Mouse (Mus musculus) liver, embryonic 14.5 days (tissue): Measurements from ENCODE around the gene Ptpra. TPM values are rescaled to one million over a fixed set of nuclear protein-coding genes. Genes with fewer than 3 reads are reported as not detected.

Experiments used
- ATAC-seq: fragments of 200-750 bp; cut with Nextera tagmentation; 2 replicates; pipeline ENCODE4 v1.8.0; 2017; ENCODE audit warnings: moderate number of reproducible peaks, mild to moderate bottlenecking, moderate library complexity; ENCODE audit not compliant: insufficient read depth
- DNase-seq, 3 experiments: peaks; one replicate each; pipeline ENCODE4 v3.0.0-alpha.2; 2012 to 2013; ENCODE audit warnings: low read depth in 3 of 3, low spot score in 3 of 3
- H3K27ac ChIP-seq: fragments of 300-500 bp; sonication (generic); 2 replicates; pipeline ENCODE4 v1.5.1; 2014; ENCODE audit warnings: moderate library complexity, mild to moderate bottlenecking, control low read depth, inconsistent platforms
- H3K27me3 ChIP-seq: fragments of 300-500 bp; sonication (generic); 2 replicates; pipeline ENCODE4 v1.6.1; 2014; ENCODE audit warnings: mild to moderate bottlenecking, low read length, moderate library complexity; ENCODE audit not compliant: control insufficient read depth, insufficient read depth
- H3K36me3 ChIP-seq: fragments of 300-500 bp; sonication (generic); replicated peaks from 2 replicates; pipeline ENCODE4 v1.6.1; 2014; ENCODE audit warnings: low read depth; ENCODE audit not compliant: control insufficient read depth, insufficient read depth
- H3K4me1 ChIP-seq, 2 experiments: fragments of 200-500 bp in 1 of 2; fragments of 300-500 bp in 1 of 2; sonication (generic) in 1 of 2; replicated peaks; 2 replicates each; pipeline ENCODE4 v1.6.1; 2012 to 2014; ENCODE audit warnings: antibody characterized with exemption in 1 of 2, inconsistent platforms in 1 of 2, low read length in 1 of 2; ENCODE audit not compliant: control insufficient read depth in 2 of 2, insufficient read depth in 2 of 2
- H3K4me2 ChIP-seq: fragments of 300-500 bp; sonication (generic); 2 replicates; pipeline ENCODE4 v1.6.1; 2014; ENCODE audit warnings: low read depth, mild to moderate bottlenecking, control low read depth, moderate library complexity
- H3K4me3 ChIP-seq, 2 experiments: fragments of 200-500 bp in 1 of 2; fragments of 300-500 bp in 1 of 2; sonication (generic) in 1 of 2; 2 replicates each; pipeline ENCODE4 v1.5.1; 2012 to 2014; ENCODE audit warnings: low read depth in 2 of 2, low read length in 2 of 2, mild to moderate bottlenecking in 2 of 2, control low read depth in 1 of 2, inconsistent platforms in 1 of 2, moderate library complexity in 1 of 2; ENCODE audit not compliant: insufficient read depth in 1 of 2
- H3K9ac ChIP-seq: fragments of 300-500 bp; sonication (generic); replicated peaks from 2 replicates; pipeline ENCODE4 v1.6.1; 2014; ENCODE audit warnings: mild to moderate bottlenecking, control low read depth, moderate library complexity
- H3K9me3 ChIP-seq: fragments of 300-500 bp; sonication (generic); 2 replicates; pipeline ENCODE4 v1.6.1; 2016; ENCODE audit warnings: low read length, mixed read lengths; ENCODE audit not compliant: control insufficient read depth
- CTCF ChIP-seq: IDR thresholded peaks from 2 replicates; pipeline ENCODE4 v1.5.1; 2016; ENCODE audit warnings: antibody characterized with exemption, low read depth, control low read depth
- EP300 ChIP-seq: IDR thresholded peaks from 2 replicates; pipeline ENCODE4 v1.6.1; 2016; ENCODE audit warnings: antibody characterized with exemption, low read depth
- WGBS: fragments of 180-500 bp; shearing (Covaris S2); extraction: QIAGEN DNeasy Blood & Tissue Kit; methylation state at CpG from one replicate; pipeline ENCODE4 v1.1.7; 2014; ENCODE audit not compliant: insufficient replicate concordance; 5-methylcytosine and 5-hydroxymethylcytosine counted together
- polyA plus RNA-seq, 2 experiments: library from polyadenylated mRNA; depleted of rRNA in 1 of 2; stranded (reverse) in 1 of 2; unstranded in 1 of 2; fragments of >200 nt; fragmentation: Nextera tagmentation in 1 of 2; extraction: Ambion mirVana in 1 of 2; gene quantifications; 2 replicates each; pipeline versions ENCODE4 v1.2.1 to v1.2.3; 2012 to 2014

Gene Ptpra
- polyA plus RNA-seq, 2 experiments, result 19.3 to 29.6 TPM

- no peaks in the 10 kb centered on the region for H3K9me3 ChIP-seq
- H3K27ac ChIP-seq, result peak overlapping the region; percentile 48; the same call in 1 of the 2 replicates
- ATAC-seq (peak; percentile 68), DNase-seq (peak in 2 of 3 experiments; percentile 38 to 43)
- H3K36me3 ChIP-seq, result no peaks in the 10 kb centered on the region
- TF ChIP-seq EP300, result no peak
- TF ChIP-seq CTCF, result no peak
- peak overlapping the region; percentile 73 to 81 for H3K4me3 ChIP-seq
- no peaks in the 10 kb centered on the region for H3K27me3 ChIP-seq
- peaks cover 10 to 11% of the 10 kb centered on the region in 2 experiments for H3K4me1 ChIP-seq
- WGBS, result 15% methylated on average over 49 of the region's 49 CpGs
- H3K4me2 ChIP-seq, result peak overlapping the region; percentile 99
- peak overlapping the region; percentile 91 for H3K9ac ChIP-seq
Measured at GRCm38 (mm10) chr2:130423397-130424125, 26.5 kb upstream of the Ptpra start.

GRCm38 (mm10) chr2:130424126-130424853 lies 25.8 kb upstream of the Ptpra start, which contains the start of the genes Vps16 and Pced1a:
TSS of gene Vps16 (plus strand) at chr2:130424339.
TSS of gene Pced1a (minus strand) at chr2:130424701.
- ATAC-seq (peak; percentile 95), DNase-seq (peak; percentile 75 to 84 (median 75))
- H3K4me2 ChIP-seq, result peak within 1 kb of the TSS; percentile 99
- under 1% methylated on average over 58 of the region's 58 CpGs for WGBS
- H3K4me1 ChIP-seq, result peaks cover 10 to 14% of the 10 kb centered on the region in 2 experiments
- H3K27ac ChIP-seq, result peak within 1 kb of the TSS; percentile 53
- no peaks in the 10 kb centered on the region for H3K27me3 ChIP-seq
- peak within 1 kb of the TSS; percentile 91 for H3K9ac ChIP-seq
- TF ChIP-seq EP300 (no peak), CTCF (peak; percentile 89)
- no peaks in the 10 kb centered on the region for H3K9me3 ChIP-seq
- H3K36me3 ChIP-seq, result no peaks in the 10 kb centered on the region
- H3K4me3 ChIP-seq, result peak within 1 kb of the TSS; percentile 73 to 81

- no peak overlapping the region for H3K27ac ChIP-seq
- no peaks in the 10 kb centered on the region; the same call in 1 of the 2 replicates for H3K36me3 ChIP-seq
- H3K4me3 ChIP-seq, result peak overlapping the region; percentile 73 to 81
- ATAC-seq (no peak), DNase-seq (no peak)
- WGBS, result 21% methylated on average over 5 of the region's 5 CpGs
- H3K4me2 ChIP-seq, result peak overlapping the region; percentile 99
- H3K9ac ChIP-seq, result peak overlapping the region; percentile 91
- no peaks in the 10 kb centered on the region for H3K27me3 ChIP-seq
- H3K4me1 ChIP-seq, result peaks cover 13 to 14% of the 10 kb centered on the region in 2 experiments
- H3K9me3 ChIP-seq, result no peaks in the 10 kb centered on the region
- TF ChIP-seq EP300, result no peak
- TF ChIP-seq CTCF, result peak; percentile 32
Measured at GRCm38 (mm10) chr2:130425112-130425511, 25.0 kb upstream of the Ptpra start.

GRCm38 (mm10) chr2:130429851-130430250 lies 20.2 kb upstream of the Ptpra start:
- TF ChIP-seq EP300, result no peak
- no peak for TF ChIP-seq CTCF
- no peak overlapping the region for H3K9ac ChIP-seq

GRCm38 (mm10) chr2:130430484-130430883 lies 19.6 kb upstream of the Ptpra start:
- Histone ChIP-seq H3K9ac (no peak overlapping the region), H3K9me3 (no peaks in the 10 kb centered on the region), H3K4me1 (peaks cover 2 to 3% of the 10 kb centered on the region in 2 experiments; a peak in 3 of 4 replicates), H3K36me3 (peaks cover 8% of the 10 kb centered on the region), H3K4me2 (no peak overlapping the region), H3K4me3 (no peak overlapping the region), H3K27ac (no peak overlapping the region), H3K27me3 (no peaks in the 10 kb centered on the region)
- WGBS, result 70% methylated on average over 3 of the region's 3 CpGs
- DNase-seq (no peak), ATAC-seq (no peak)
- no peak for TF ChIP-seq EP300
- TF ChIP-seq CTCF, result no peak

More at GRCm38 (mm10) chr2:130429851-130430250, 20.2 kb upstream of the Ptpra start:
- Histone ChIP-seq H3K36me3 (peaks cover 8% of the 10 kb centered on the region), H3K27ac (no peak overlapping the region), H3K27me3 (no peaks in the 10 kb centered on the region), H3K4me3 (no peak overlapping the region), H3K4me1 (peaks cover 7 to 9% of the 10 kb centered on the region in 2 experiments), H3K4me2 (no peak overlapping the region), H3K9me3 (no peaks in the 10 kb centered on the region)
- ATAC-seq, result no peak
- DNase-seq, result no peak
- whole genome bisulfite sequencing, result 57% methylated on average over 2 of the region's 2 CpGs
